8 mouse cellular contexts compared by ENCODE assay signal in the genomic region with DNA sequence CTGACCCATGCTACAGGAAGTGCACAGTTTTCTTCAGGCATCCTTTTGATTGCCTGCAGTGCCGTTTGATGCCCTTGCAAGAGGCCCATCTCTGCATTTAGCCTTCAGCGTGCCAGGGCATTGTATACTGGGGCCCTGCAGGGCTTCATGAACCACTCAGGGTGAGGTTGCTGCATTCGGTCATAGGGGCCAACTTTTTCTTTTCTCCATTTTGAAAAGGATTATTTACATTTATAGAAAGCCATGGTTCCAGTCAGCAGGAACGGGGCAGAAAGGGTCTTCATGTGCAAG. TPM values are rescaled to one million over a fixed set of nuclear protein-coding genes. Genes with fewer than 3 reads are reported as not detected.
DNase-seq lines count a peak whose midpoint lies in the region; ATAC-seq and TF ChIP-seq lines count a peak whose summit lies in the region.

No protein-coding gene starts in this region.

- peak overlapping the region; percentile 81 for H3K4me2 ChIP-seq in forebrain, embryonic 13.5 days
- peak overlapping the region; percentile 57 for H3K4me2 ChIP-seq in limb, embryonic 14.5 days (replicated peaks; ENCODE audit: low read depth, low read length, severe bottlenecking)
- H3K4me2 ChIP-seq in stomach, embryonic 14.5 days (replicated peaks; ENCODE audit: low read depth, low read length), result peak overlapping the region; percentile 51

- no peak for ATAC-seq in forebrain, embryonic 13.5 days
- no peak for ATAC-seq in limb, embryonic 14.5 days (ENCODE audit: low FRiP score, low read depth)
- ATAC-seq in stomach, embryonic 14.5 days (ENCODE audit: insufficient number of reproducible peaks, insufficient read depth, low FRiP score, low read depth), result no peak

- peaks cover 3% of the 10 kb centered on the region for H3K4me1 ChIP-seq in spleen, adult 2 months (ENCODE audit: control insufficient read depth, insufficient read depth, insufficient read length)
- peaks cover 36% of the 10 kb centered on the region for H3K4me1 ChIP-seq in forebrain, embryonic 13.5 days
- peaks cover 15% of the 10 kb centered on the region for H3K4me1 ChIP-seq in limb, embryonic 14.5 days (ENCODE audit: control insufficient read depth, insufficient read depth, low read length)
- peaks cover 18% of the 10 kb centered on the region for H3K4me1 ChIP-seq in stomach, embryonic 14.5 days (ENCODE audit: control insufficient read depth, insufficient read depth, low read length)

- no peaks in the 10 kb centered on the region for H3K36me3 ChIP-seq in spleen, adult 2 months (ENCODE audit: control insufficient read depth, insufficient read depth, low read length)
- no peaks in the 10 kb centered on the region for H3K36me3 ChIP-seq in forebrain, embryonic 13.5 days (ENCODE audit: poor library complexity, severe bottlenecking)
- peaks cover 7% of the 10 kb centered on the region for H3K36me3 ChIP-seq in limb, embryonic 14.5 days (ENCODE audit: control insufficient read depth, insufficient read depth, low read length)
- H3K36me3 ChIP-seq in stomach, embryonic 14.5 days (ENCODE audit: control insufficient read depth, insufficient read depth, low read length), result no peaks in the 10 kb centered on the region

- peak overlapping the region; percentile 67; the same call in 1 of the 2 replicates for H3K4me3 ChIP-seq in spleen, adult 2 months (ENCODE audit: extremely low read depth, insufficient read depth, insufficient read length)
- H3K4me3 ChIP-seq in forebrain, embryonic 13.5 days, result peak overlapping the region; percentile 63
- peak overlapping the region; percentile 97 for H3K4me3 ChIP-seq in limb, embryonic 14.5 days (replicated peaks; ENCODE audit: low read length)
- H3K4me3 ChIP-seq in stomach, embryonic 14.5 days (ENCODE audit: low read depth, low read length), result peak overlapping the region; percentile 84

- peak overlapping the region; percentile 81 for H3K9ac ChIP-seq in forebrain, embryonic 13.5 days
- peak overlapping the region; percentile 92 for H3K9ac ChIP-seq in limb, embryonic 14.5 days (ENCODE audit: low read depth, low read length, severe bottlenecking)
- H3K9ac ChIP-seq in stomach, embryonic 14.5 days (replicated peaks; ENCODE audit: low read depth, low read length), result peak overlapping the region; percentile 68

- H3K9me3 ChIP-seq in forebrain, embryonic 13.5 days (replicated peaks), result no peaks in the 10 kb centered on the region
- H3K9me3 ChIP-seq in limb, embryonic 14.5 days (ENCODE audit: control insufficient read depth, low read length), result no peaks in the 10 kb centered on the region
- H3K9me3 ChIP-seq in stomach, embryonic 14.5 days (ENCODE audit: control insufficient read depth, low read depth, low read length), result no peaks in the 10 kb centered on the region

- 29% methylated on average over 4 of the region's 4 CpGs for WGBS in spleen, adult 2 months
- WGBS in forebrain, embryonic 13.5 days, result 4% methylated on average over 4 of the region's 4 CpGs
- 14% methylated on average over 4 of the region's 4 CpGs for WGBS in limb, embryonic 14.5 days
- 12% methylated on average over 4 of the region's 4 CpGs for WGBS in stomach, embryonic 14.5 days

- H3K27ac ChIP-seq in spleen, adult 2 months (ENCODE audit: insufficient read depth, low read length), result no peak overlapping the region; the same call in 1 of the 2 replicates
- 0 out of 2 replicates have a peak overlapping the region, but pooled peaks have one; percentile 60 for H3K27ac ChIP-seq in forebrain, embryonic 13.5 days
- peak overlapping the region; percentile 90; the same call in 1 of the 2 replicates for H3K27ac ChIP-seq in limb, embryonic 14.5 days (replicated peaks; ENCODE audit: low read depth, low read length)
- peak overlapping the region; percentile 95; the same call in 1 of the 2 replicates for H3K27ac ChIP-seq in stomach, embryonic 14.5 days (ENCODE audit: low read length)

- no peaks in the 10 kb centered on the region for H3K27me3 ChIP-seq in spleen, adult 2 months (ENCODE audit: control insufficient read depth, insufficient read depth, low read length)
- no peaks in the 10 kb centered on the region for H3K27me3 ChIP-seq in forebrain, embryonic 13.5 days
- no peaks in the 10 kb centered on the region for H3K27me3 ChIP-seq in limb, embryonic 14.5 days (ENCODE audit: control insufficient read depth, insufficient read depth, low read length)
- H3K27me3 ChIP-seq in stomach, embryonic 14.5 days (ENCODE audit: control insufficient read depth, insufficient read depth, low read length), result no peaks in the 10 kb centered on the region

- TF ChIP-seq CTCF in spleen, adult 2 months (IDR thresholded peaks at IDR 0.05; ENCODE audit: extremely low read depth, insufficient read depth, insufficient read length, insufficient replicate concordance), result no peak

- no peak for DNase-seq in spleen, adult 2 months (ENCODE audit: low read depth in 1 of 2, low spot score in 2 of 2)
- no peak for DNase-seq in spleen, postnatal 4 days (ENCODE audit: low spot score in 2 of 2)
- DNase-seq in limb, embryonic 14.5 days (ENCODE audit: low spot score), result no peak
- no peak for DNase-seq in right cerebral cortex, adult 18-20 months
- no peak for DNase-seq in ovary, postnatal 36 days (ENCODE audit: low spot score)
- DNase-seq in kidney, postnatal 10 days, result no peak

- no peak for TF ChIP-seq POLR2A in spleen, adult 2 months (IDR thresholded peaks at IDR 0.05; ENCODE audit: low read depth, low read length)
- TF ChIP-seq POLR2A in limb, embryonic 14.5 days (IDR thresholded peaks at IDR 0.05; ENCODE audit: borderline replicate concordance, extremely low read depth, insufficient read depth, insufficient read length), result no peak

RNA-seq across cellular contexts. Expression of gene Mtap, which starts 1.4 kb away (rescaled TPM):
- 2.7 and 3.7 TPM in 2 replicates for polyA plus RNA-seq in spleen, adult 2 months (2012; rRNA removed)
- 46.6 and 52.0 TPM in 2 replicates for polyA plus RNA-seq in forebrain, embryonic 13.5 days (2015; fragmentation: Nextera tagmentation; extraction: Ambion mirVana)
- 33.5 and 36.4 TPM in 2 replicates for polyA plus RNA-seq in limb, embryonic 14.5 days (2012; rRNA removed)
- 74.1 and 79.1 TPM in 2 replicates for polyA plus RNA-seq in limb, embryonic 14.5 days (2014; fragmentation: Nextera tagmentation; extraction: Ambion mirVana)
- polyA plus RNA-seq in stomach, embryonic 14.5 days (2014; fragmentation: Nextera tagmentation; extraction: Ambion mirVana), result 73.0 and 74.6 TPM in 2 replicates
